Mouse (Mus musculus) embryonic facial prominence, embryonic 14.5 days (tissue): ENCODE measurements at regions not wholly inside any gene's neighbourhood (a gene's known extent, or its start where the extent isn't known, plus 50 kb on each side); places are given as distances from the start of the nearest gene placed in this dataset.

ENCODE experiments used
- ATAC-seq: fragments of 200-750 bp; cut with Nextera tagmentation; 2 replicates; pipeline ENCODE4 v1.8.0; 2017; ENCODE audit warnings: low read depth, moderate number of reproducible peaks, moderate TSS enrichment
- DNase-seq: peaks from one replicate; pipeline ENCODE4 v3.0.0-alpha.2; 2015; ENCODE audit warnings: low spot score
- H3K27ac ChIP-seq: fragments of 300-500 bp; sonication (generic); replicated peaks from 2 replicates; pipeline ENCODE4 v1.5.1; 2014; ENCODE audit warnings: low read depth, mild to moderate bottlenecking, low read length, moderate library complexity
- H3K27me3 ChIP-seq: fragments of 300-500 bp; sonication (generic); replicated peaks from 2 replicates; pipeline ENCODE4 v1.6.1; 2014; ENCODE audit warnings: low read length; ENCODE audit not compliant: control insufficient read depth, insufficient read depth
- H3K36me3 ChIP-seq: fragments of 300-500 bp; sonication (generic); 2 replicates; pipeline ENCODE4 v1.6.1; 2014; ENCODE audit warnings: low read length, mixed read lengths; ENCODE audit not compliant: control insufficient read depth, insufficient read depth
- H3K4me1 ChIP-seq: fragments of 300-500 bp; sonication (generic); 2 replicates; pipeline ENCODE4 v1.6.1; 2014; ENCODE audit warnings: antibody characterized with exemption, low read length; ENCODE audit not compliant: control insufficient read depth, insufficient read depth
- H3K4me2 ChIP-seq: fragments of 300-500 bp; sonication (generic); 2 replicates; pipeline ENCODE4 v1.6.1; 2014; ENCODE audit warnings: low read depth, mild to moderate bottlenecking, low read length, moderate library complexity, mixed read lengths
- H3K4me3 ChIP-seq: fragments of 300-500 bp; sonication (generic); 2 replicates; pipeline ENCODE4 v1.5.1; 2014; ENCODE audit warnings: low read depth, mild to moderate bottlenecking, low read length
- H3K9ac ChIP-seq: fragments of 300-500 bp; sonication (generic); 2 replicates; pipeline ENCODE4 v1.6.1; 2014; ENCODE audit warnings: low read depth, mild to moderate bottlenecking, low read length, moderate library complexity, mixed read lengths
- H3K9me3 ChIP-seq: fragments of 300-500 bp; sonication (generic); 2 replicates; pipeline ENCODE4 v1.6.1; 2016; ENCODE audit warnings: low read length; ENCODE audit not compliant: control insufficient read depth
- WGBS: fragments of 180-500 bp; shearing (Covaris S2); extraction: QIAGEN DNeasy Blood & Tissue Kit; methylation state at CpG from one replicate; pipeline ENCODE4 v1.1.7; 2014; 5-methylcytosine and 5-hydroxymethylcytosine counted together

DNA sequence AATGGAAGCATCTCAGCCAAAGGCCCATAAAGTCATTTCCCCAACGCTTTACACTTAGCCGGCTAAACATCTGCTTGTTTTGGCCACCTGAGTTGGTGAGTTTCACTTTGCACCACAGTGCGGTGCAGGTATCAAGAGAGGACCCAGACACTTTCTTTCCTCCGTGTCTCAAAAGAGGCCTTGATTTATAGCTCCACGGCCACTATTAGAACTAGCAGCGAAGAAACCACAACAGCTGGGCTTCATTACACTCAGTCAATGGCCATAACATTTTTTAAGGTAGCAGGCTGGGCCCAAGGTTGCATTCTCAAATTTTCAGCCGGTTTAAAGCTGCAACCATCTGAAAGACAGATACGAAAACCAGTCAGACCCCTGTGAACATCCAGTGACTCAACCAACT, 103.4 kb downstream of the Mreg start:
- DNase-seq (peak; percentile 20), ATAC-seq (no peak)
- no peak overlapping the region for H3K9ac ChIP-seq
- H3K9me3 ChIP-seq, result no peaks in the 10 kb centered on the region
- no peak overlapping the region for H3K4me2 ChIP-seq
- no peaks in the 10 kb centered on the region for H3K36me3 ChIP-seq
- no peak overlapping the region for H3K4me3 ChIP-seq
- H3K4me1 ChIP-seq, result no peaks in the 10 kb centered on the region
- H3K27me3 ChIP-seq, result no peaks in the 10 kb centered on the region
- WGBS, result 41% methylated on average over 8 of the region's 8 CpGs
- no peak overlapping the region for H3K27ac ChIP-seq

DNA sequence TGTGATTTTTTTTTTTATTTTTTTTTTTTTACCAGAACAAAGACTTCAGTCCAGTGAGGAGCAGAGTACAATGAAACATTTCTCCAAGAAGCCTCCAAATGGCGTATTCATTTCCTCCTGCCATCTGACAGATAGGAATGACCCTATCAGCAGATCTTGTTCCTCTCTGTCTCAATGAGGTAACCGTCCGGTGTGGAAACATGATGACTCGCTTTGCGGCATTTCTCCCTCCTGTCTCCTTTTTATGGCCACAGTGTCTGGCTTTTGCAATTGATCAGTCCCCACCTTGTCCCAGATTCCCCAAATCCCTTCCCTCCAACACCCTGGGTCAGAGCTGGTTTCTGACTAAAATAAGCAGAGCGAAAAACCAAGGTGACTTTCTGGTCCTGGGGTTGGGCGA, 105.0 kb downstream of the Mreg start:
- ATAC-seq, result no peak
- H3K27me3 ChIP-seq, result no peaks in the 10 kb centered on the region
- no peaks in the 10 kb centered on the region for H3K9me3 ChIP-seq
- no peaks in the 10 kb centered on the region for H3K4me1 ChIP-seq
- WGBS, result 82% methylated on average over 7 of the region's 7 CpGs
- no peak overlapping the region for H3K4me3 ChIP-seq
- H3K27ac ChIP-seq, result no peak overlapping the region
- H3K36me3 ChIP-seq, result no peaks in the 10 kb centered on the region
- DNase-seq, result no peak
- no peak overlapping the region for H3K9ac ChIP-seq
- no peak overlapping the region for H3K4me2 ChIP-seq

- H3K27ac ChIP-seq, result no peak overlapping the region
- no peak overlapping the region for H3K4me3 ChIP-seq
Measured at GRCm38 (mm10) chr1:72106655-72107054, 105.5 kb downstream of the Mreg start.

DNA sequence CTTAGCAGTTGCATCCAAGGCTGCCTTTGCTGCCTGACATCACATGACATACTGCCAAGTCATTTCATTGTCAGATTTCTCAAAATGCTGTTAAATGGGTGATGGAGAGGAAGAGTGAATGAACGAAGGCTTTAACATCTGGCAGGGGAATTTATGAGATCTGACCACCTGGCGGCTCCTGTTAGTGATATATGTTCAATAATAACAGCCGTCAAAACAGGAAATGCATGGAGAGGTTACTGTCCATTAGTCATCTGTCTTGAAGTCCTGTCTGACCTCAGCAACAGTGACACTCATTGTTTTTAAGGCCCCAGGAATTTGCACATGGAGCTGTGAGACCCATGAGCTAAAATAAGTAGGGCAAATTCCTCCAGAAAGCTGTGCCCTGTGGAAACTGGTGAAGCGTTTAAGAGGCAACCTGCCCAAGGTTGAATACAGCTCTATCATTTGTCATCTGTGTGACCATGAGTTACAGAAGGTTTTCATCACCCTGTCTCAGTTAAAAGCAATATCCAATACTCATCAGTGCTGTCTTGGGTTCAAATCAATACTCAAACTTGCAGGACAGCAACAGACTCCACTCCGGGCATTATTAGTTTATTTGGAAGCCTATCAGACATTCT, 106.6 kb downstream of the Mreg start:
- H3K27ac ChIP-seq, result no peak overlapping the region
- no peak for ATAC-seq
- H3K4me1 ChIP-seq, result no peaks in the 10 kb centered on the region
- no peaks in the 10 kb centered on the region for H3K9me3 ChIP-seq
- no peak overlapping the region for H3K4me2 ChIP-seq
- no peaks in the 10 kb centered on the region for H3K27me3 ChIP-seq
- no peaks in the 10 kb centered on the region for H3K36me3 ChIP-seq
- no peak overlapping the region for H3K9ac ChIP-seq
- no peak overlapping the region for H3K4me3 ChIP-seq
- no peak for DNase-seq
- whole genome bisulfite sequencing, result 80% methylated on average over 5 of the region's 5 CpGs

More at GRCm38 (mm10) chr1:72106655-72107054, 105.5 kb downstream of the Mreg start:
- 82% methylated on average over 4 of the region's 4 CpGs for WGBS
- Histone ChIP-seq H3K36me3 (no peaks in the 10 kb centered on the region), H3K4me1 (no peaks in the 10 kb centered on the region), H3K27me3 (no peaks in the 10 kb centered on the region), H3K9me3 (no peaks in the 10 kb centered on the region), H3K4me2 (no peak overlapping the region), H3K9ac (no peak overlapping the region)
- DNase-seq (no peak), ATAC-seq (no peak)

DNA sequence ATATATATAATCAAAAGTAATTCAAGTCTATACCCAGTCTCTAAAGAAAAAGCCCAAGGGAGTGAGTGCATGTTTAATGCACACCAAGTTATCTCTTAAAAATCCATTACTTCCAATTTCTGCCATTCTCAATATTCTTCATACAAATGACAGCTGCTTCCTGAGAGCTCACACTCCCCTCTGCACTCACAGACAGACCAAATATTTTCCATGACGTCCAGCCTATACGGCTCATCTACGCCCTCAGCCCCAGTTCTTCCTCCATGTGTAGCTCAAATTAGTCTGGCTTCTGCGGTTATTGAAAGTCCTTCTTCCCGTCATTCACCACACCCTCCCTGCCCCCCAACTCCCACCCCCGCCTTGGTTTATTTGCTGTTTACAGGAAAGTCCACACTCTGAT, 108.1 kb downstream of the Mreg start:
- Histone ChIP-seq H3K9me3 (no peaks in the 10 kb centered on the region), H3K9ac (no peak overlapping the region), H3K27ac (no peak overlapping the region; the same call in 1 of the 2 replicates), H3K27me3 (no peaks in the 10 kb centered on the region), H3K4me2 (no peak overlapping the region), H3K4me1 (no peaks in the 10 kb centered on the region), H3K4me3 (no peak overlapping the region), H3K36me3 (no peaks in the 10 kb centered on the region)
- ATAC-seq (peak; percentile 57; the same call in 1 of the 2 replicates), DNase-seq (peak; percentile 45)
- WGBS, result 65% methylated on average over 6 of the region's 6 CpGs

DNA sequence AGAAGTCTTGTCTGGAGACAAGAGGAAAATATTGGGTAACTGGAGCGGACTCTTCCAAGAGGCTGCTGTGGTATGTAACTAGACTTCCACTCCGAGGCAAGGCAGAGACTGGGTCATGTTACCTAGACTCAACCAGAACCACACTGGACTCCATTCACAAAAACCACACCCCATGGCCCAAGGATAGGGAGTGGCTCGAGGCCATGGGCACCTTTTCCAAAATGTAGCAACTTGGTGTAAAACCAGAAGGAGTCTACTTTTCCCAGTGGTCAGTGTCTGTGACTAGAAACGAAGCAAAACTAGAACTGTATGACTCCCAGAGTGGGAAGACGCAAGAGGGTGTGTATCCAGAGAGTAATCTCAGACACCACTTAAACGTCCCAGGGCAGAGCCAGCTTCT, 108.7 kb downstream of the Mreg start:
- H3K9me3 ChIP-seq, result no peaks in the 10 kb centered on the region
- no peak overlapping the region for H3K4me2 ChIP-seq
- whole genome bisulfite sequencing, result 82% methylated on average over 6 of the region's 6 CpGs
- no peak overlapping the region for H3K9ac ChIP-seq
- H3K27ac ChIP-seq, result no peak overlapping the region
- no peaks in the 10 kb centered on the region for H3K27me3 ChIP-seq
- DNase-seq (peak; percentile 33), ATAC-seq (no peak)
- no peaks in the 10 kb centered on the region for H3K4me1 ChIP-seq
- H3K4me3 ChIP-seq, result no peak overlapping the region
- H3K36me3 ChIP-seq, result no peaks in the 10 kb centered on the region

GRCm38 (mm10) chr1:72099447-72099846, 112.7 kb downstream of the Mreg start:
- H3K9ac ChIP-seq, result no peak overlapping the region

DNA sequence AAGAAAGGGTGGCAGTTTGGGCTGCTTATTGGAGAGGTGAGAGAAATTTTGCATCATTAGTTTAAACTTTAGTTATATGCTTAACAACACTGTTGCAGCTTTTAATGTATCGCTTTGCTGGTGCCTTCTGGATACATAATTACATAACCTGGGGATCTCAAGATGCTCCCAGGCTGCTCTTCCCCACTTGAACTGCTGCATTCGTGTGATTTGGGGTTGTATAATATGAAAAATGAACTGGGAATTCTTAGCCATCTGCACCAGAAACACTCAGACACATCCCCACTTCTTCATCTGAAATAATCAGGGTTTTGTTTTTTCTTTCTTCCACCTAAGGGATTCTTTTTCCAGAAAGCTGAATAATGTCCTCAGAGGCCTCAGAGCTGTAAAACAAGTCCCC, 120.8 kb downstream of the Mreg start:
- Histone ChIP-seq H3K4me2 (no peak overlapping the region), H3K4me1 (no peaks in the 10 kb centered on the region), H3K4me3 (no peak overlapping the region), H3K36me3 (no peaks in the 10 kb centered on the region), H3K27ac (no peak overlapping the region), H3K9ac (no peak overlapping the region), H3K27me3 (no peaks in the 10 kb centered on the region), H3K9me3 (no peaks in the 10 kb centered on the region)
- DNase-seq (no peak), ATAC-seq (no peak)
- WGBS, result 68% methylated on average over 2 of the region's 2 CpGs

More at GRCm38 (mm10) chr1:72099447-72099846, 112.7 kb downstream of the Mreg start:
- H3K4me1 ChIP-seq, result no peaks in the 10 kb centered on the region
- H3K4me3 ChIP-seq, result no peak overlapping the region
- no peak overlapping the region for H3K27ac ChIP-seq
- WGBS, result 57% methylated on average over 5 of the region's 5 CpGs
- no peaks in the 10 kb centered on the region for H3K9me3 ChIP-seq
- H3K27me3 ChIP-seq, result no peaks in the 10 kb centered on the region
- H3K4me2 ChIP-seq, result no peak overlapping the region
- ATAC-seq (no peak), DNase-seq (no peak)
- H3K36me3 ChIP-seq, result no peaks in the 10 kb centered on the region

GRCm38 (mm10) chr1:72085661-72086060, 126.4 kb downstream of the Mreg start:
- Histone ChIP-seq H3K4me3 (no peak overlapping the region), H3K36me3 (no peaks in the 10 kb centered on the region), H3K27me3 (no peaks in the 10 kb centered on the region), H3K9ac (no peak overlapping the region), H3K27ac (no peak overlapping the region), H3K4me2 (no peak overlapping the region), H3K4me1 (no peaks in the 10 kb centered on the region), H3K9me3 (no peaks in the 10 kb centered on the region)
- DNase-seq (no peak), ATAC-seq (no peak)
- WGBS, result 47% methylated on average over 6 of the region's 6 CpGs
